Mouse (Mus musculus): ENCODE measurements at regions not wholly inside any gene's neighbourhood (a gene's known extent, or its start where the extent isn't known, plus 50 kb on each side); places are given as distances from the start of the nearest gene placed in this dataset.

DNA sequence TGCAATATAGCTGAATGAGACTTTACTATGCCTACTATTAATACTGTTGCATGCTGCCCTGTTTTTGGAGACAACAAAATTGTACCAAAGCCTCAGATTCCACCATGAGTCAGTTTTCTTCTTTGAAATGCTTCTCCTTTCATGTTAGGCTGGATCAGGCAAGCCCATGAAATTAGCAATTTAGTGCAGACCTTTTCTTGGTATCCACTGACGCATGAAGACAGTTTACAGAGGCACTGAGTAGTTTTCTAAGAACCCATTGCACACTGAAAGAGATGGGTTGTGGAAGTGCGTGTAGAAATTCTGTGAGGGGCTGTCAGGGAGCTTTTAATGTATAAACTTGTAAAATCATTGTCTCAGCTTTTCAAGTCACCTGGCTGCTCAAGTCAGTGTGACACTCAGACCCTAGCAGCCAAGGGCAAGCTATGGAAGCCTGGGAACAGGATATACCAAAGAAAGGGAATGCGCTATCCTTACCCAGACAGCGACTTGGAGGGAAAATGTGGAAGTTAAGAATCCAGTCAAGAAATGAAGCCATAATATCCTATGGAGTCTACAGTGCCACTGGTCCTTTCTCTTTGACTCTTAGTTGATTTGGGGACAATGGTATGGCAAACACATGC lies 323.1 kb downstream of the Mef2c start:
- no peak for ATAC-seq (ENCODE audit: extremely low read depth, insufficient number of reproducible peaks, low FRiP score, poor library complexity, severe bottlenecking)

DNA sequence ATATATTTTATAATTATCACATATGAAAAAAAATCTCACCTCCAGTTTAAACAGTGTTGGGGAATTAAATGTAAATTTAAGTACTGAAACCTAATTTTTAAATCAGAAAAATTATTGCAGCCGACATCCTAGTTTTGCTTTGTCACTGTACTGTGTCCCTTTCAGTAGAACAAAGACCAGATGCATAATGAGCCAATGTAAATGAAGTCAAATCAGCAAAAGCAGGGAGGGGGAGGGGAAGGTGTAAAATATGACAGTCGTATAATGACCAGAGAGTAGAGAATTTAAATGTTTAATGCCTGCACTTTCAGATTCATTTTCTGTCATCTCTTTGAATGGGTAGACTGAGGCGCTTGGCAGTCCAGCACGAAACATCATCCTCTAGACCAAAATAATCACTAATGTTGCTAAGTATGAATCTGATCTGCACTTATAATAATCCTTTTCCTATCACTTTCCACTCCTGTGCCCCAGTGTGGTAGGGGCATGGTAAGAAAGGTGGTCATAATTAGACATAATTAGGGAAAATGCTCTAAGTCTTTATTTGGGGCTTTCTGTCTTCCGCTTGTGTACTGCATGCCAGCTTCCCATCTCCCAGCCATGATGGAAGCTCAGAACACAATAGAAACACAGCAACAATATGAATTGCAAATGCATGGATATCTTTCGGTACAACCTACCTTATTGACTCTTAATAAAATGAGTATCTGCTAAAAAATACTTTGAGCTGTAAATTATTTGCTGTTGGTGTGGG lies 356.0 kb upstream of the Tmem161b start:
- ATAC-seq (ENCODE audit: extremely low read depth, insufficient number of reproducible peaks, low FRiP score, poor library complexity, severe bottlenecking): no peak

- ATAC-seq (ENCODE audit: extremely low read depth, insufficient number of reproducible peaks, low FRiP score, poor library complexity, severe bottlenecking): no peak
Observed at GRCm38 (mm10) chr13:83867211-83867610, 354.9 kb upstream of the Tmem161b start.

- ATAC-seq (ENCODE audit: extremely low read depth, insufficient number of reproducible peaks, low FRiP score, poor library complexity, severe bottlenecking): no peak
Observed at GRCm38 (mm10) chr13:83867831-83868473, 354.1 kb upstream of the Tmem161b start.

GRCm38 (mm10) chr13:83868922-83869321 lies 353.2 kb upstream of the Tmem161b start:
- no peak for ATAC-seq (ENCODE audit: extremely low read depth, insufficient number of reproducible peaks, low FRiP score, poor library complexity, severe bottlenecking)

- no peak for ATAC-seq (ENCODE audit: extremely low read depth, insufficient number of reproducible peaks, low FRiP score, poor library complexity, severe bottlenecking)
Observed at GRCm38 (mm10) chr13:83872143-83872819, 349.8 kb upstream of the Tmem161b start.

- ATAC-seq (ENCODE audit: extremely low read depth, insufficient number of reproducible peaks, low FRiP score, poor library complexity, severe bottlenecking): no peak
Observed at GRCm38 (mm10) chr13:83872887-83873286, 349.2 kb upstream of the Tmem161b start.

GRCm38 (mm10) chr13:83879561-83879960 lies 342.5 kb upstream of the Tmem161b start:
- ATAC-seq (ENCODE audit: extremely low read depth, insufficient number of reproducible peaks, low FRiP score, poor library complexity, severe bottlenecking): no peak

DNA sequence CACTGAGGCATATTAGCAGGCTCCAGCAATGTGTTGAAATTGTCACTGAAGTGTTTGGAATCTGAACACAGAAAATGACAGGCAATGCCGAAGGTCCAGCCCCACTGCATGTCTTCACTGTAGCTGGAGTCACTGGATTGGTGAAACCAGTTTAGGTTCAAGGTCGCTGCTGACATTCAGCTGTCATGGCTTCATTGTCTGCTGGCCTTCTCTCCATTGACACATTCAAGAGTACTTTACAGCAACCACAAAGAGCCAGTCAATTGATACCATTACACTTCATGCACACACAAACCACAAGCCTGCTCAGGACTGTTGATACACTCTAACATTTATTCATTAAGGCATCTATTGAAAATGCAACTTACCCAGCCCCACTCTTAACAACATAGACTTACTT lies 341.8 kb upstream of the Tmem161b start:
- no peak for ATAC-seq (ENCODE audit: extremely low read depth, insufficient number of reproducible peaks, low FRiP score, poor library complexity, severe bottlenecking)

GRCm38 (mm10) chr13:83880772-83881171 lies 341.3 kb upstream of the Tmem161b start:
- ATAC-seq (ENCODE audit: extremely low read depth, insufficient number of reproducible peaks, low FRiP score, poor library complexity, severe bottlenecking): no peak

DNA sequence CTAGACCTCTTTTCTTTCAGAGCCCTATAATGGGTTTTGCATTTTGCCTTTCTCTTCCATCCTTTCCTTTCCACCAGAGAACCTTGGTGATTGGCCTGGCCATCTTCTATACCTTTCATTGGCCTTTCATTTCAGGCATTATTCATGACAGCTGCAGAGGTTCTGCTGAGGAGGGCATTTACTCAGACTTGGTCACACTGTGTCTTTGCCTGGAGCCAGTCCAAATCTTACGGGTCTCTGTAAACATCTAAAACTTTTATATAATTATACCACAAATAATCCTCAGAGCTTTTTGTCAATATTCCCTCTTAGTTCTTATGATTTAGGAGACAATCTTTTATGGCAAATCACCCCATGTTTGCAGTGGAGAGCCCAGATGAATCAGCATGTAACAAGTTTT lies 339.3 kb upstream of the Tmem161b start:
- no peak for ATAC-seq (ENCODE audit: extremely low read depth, insufficient number of reproducible peaks, low FRiP score, poor library complexity, severe bottlenecking)

- no peak for ATAC-seq (ENCODE audit: extremely low read depth, insufficient number of reproducible peaks, low FRiP score, poor library complexity, severe bottlenecking)
Observed at GRCm38 (mm10) chr13:83883821-83884220, 338.3 kb upstream of the Tmem161b start.

DNA sequence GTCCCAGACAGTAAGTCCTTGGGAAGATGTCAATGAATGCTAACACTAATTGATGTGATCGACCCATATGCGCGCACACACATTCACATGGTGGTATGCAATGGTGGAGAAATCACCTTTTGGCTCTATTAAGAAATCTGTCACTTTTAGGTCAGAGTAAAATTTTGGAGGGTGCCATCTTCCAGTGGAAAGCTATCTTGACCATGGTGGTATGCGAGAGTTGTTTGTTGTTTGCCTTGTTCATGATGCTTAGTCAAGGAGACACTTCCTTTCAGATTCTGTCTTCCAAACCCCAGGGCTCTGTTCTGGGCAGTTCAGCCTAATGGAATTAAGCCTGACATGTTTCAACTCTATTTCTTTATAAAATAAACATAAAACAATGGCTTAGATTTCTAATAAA lies 337.9 kb upstream of the Tmem161b start:
- no peak for ATAC-seq (ENCODE audit: extremely low read depth, insufficient number of reproducible peaks, low FRiP score, poor library complexity, severe bottlenecking)

DNA sequence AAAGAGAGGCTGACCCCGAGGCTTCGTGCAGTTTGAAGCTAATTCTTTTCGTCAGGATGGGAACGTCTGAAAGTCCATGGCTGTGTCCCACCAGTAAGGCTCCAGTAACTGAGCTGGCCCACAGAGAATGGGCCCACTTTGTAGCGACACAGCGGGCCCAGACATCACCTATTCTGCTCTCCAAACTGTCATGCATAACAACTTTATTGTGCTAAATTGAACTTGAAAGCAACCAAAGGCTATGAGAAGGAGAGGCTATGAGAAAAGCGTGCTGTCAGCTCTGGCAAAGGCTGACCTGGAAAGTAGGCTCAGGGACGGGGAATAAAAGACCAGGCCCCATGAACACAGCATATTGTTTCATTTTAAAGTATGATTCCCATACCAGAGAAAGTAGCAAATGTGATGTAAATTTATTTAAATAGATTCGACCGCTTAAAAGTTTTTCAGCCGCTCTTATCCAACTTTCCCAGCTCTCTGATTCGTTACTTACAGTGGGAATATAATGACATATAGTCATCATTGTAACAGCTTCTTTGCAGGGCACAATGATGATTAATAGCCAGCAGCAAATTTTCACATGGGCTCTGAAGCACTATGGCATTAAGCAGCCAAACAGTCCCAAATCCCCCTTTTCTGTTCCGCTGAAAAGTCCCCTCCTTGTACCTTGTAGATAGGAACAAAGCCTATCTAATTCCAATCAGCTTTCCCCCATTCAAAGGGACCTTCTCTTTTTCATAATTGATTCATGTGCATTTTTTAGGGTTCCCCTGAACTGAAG lies 337.1 kb upstream of the Tmem161b start:
- no peak for ATAC-seq (ENCODE audit: extremely low read depth, insufficient number of reproducible peaks, low FRiP score, poor library complexity, severe bottlenecking)

DNA sequence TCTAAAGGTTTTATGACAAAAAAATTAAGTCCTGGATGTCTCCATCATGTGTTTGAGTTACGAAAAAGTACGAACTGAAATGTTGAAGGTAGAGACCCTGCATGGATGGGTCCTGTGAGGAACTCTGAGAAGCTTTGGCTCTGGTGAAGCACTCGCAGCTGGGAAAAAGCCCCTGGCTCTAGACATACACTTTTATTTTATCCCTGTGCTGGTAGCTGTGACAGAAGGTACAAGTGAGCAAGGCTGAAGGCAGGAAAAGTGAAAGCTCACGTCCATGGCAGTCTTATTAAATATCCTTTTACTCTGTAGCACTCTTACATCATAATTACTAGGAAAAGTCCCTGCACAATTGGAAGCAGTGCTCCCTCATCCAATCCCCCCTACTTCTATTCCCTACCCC lies 336.4 kb upstream of the Tmem161b start:
- ATAC-seq (ENCODE audit: extremely low read depth, insufficient number of reproducible peaks, low FRiP score, poor library complexity, severe bottlenecking): no peak

DNA sequence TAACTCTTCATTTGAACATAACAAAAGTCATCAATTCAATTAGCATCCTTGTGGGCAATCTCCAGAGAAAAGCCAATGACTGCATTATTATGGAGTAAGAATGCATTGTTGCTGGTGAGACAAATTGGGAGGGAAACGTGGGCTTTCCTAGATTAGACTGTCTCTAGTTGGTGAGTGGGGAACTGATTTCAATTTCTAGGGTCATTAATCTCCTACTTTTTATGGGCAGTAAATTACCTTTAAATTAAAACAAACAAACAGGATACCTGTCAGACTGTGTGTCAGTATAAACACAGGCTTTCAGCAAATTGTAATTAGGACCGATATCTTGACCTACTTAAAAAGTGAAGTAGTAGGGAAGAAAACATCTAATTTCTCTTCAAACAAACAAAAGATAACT lies 307.4 kb upstream of the Tmem161b start:
- no peak for ATAC-seq (ENCODE audit: extremely low read depth, insufficient number of reproducible peaks, low FRiP score, poor library complexity, severe bottlenecking)

GRCm38 (mm10) chr13:83932761-83933160 lies 289.3 kb upstream of the Tmem161b start:
- no peak for ATAC-seq (ENCODE audit: extremely low read depth, insufficient number of reproducible peaks, low FRiP score, poor library complexity, severe bottlenecking)

GRCm38 (mm10) chr13:83946495-83946894 lies 275.6 kb upstream of the Tmem161b start:
- ATAC-seq (ENCODE audit: extremely low read depth, insufficient number of reproducible peaks, low FRiP score, poor library complexity, severe bottlenecking): no peak

DNA sequence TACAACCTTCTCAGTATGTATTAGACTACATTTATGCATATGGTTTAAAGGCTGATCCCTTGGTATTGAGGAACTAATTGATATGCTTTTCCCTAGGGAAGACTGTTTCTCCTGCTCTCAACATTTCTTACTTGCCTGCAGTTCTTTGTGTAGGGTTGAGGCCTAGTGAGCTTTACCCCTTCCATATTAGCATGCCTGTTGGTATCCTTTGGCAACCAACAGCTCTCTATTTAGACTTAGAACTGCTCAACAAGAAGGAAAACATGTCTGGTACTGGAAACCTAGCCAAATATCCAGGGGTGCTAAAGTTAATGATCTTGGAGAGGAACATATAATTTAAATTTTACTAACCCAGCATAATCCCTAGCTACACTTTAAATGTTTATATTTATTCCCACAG lies 270.9 kb upstream of the Tmem161b start:
- no peak for ATAC-seq (ENCODE audit: extremely low read depth, insufficient number of reproducible peaks, low FRiP score, poor library complexity, severe bottlenecking)

Data from neutrophil, adult 5-6 weeks (primary cell).